Mouse (Mus musculus) spleen, adult 18-20 months (tissue): ENCODE results near the gene Trim47.
A peak's percentile ranks its signal among the peaks of the same experiment; 100 is the strongest.

Experiments used
- DNase-seq, 2 experiments: peaks; one replicate each; pipeline ENCODE4 v3.0.0; 2022; ENCODE audit warnings: mixed read lengths in 2 of 2

Gene Trim47

DNA sequence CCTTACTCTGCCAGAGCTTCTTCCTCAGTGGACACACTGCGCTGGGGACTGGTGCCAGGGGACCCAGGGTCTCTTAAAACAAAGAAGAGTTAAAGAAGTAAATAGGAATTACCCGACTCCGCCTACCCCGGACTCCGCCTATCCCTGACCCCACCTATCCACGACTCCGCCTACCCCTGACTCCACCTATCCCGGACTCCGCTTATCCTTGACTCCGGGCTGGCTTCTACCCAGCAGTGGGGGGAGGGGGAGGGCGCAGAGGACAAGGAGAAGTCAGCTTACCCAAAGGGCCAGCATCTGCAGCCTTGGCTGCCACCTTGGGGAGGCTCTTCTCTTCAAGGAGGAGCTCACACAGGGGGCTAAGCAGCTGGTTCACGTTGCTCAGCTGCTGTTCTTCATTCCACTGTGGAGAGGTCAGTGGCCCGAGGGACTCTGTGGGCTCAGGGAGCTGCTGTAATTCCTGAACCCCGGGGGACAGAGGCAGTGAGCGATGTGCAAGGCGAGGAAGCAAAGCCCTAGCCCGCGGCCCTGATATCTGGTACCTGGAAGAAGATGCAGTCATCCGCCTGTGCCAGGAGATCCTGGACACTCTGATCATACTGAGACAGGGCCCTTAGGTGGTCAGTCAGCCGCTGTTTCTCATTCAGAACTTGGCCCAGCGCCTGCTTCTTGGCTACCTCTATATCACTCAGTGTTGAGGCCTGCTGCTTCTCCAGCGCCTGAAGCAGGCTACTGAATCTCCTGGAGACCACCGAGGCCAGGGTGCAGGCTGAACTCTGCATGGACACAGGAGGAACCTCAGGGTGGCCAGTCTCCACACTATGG is at the start of gene Trim47:
Trim47 (minus strand) TSS at position 55 of the 825 bp plus-strand sequence.
- no peak for DNase-seq

DNA sequence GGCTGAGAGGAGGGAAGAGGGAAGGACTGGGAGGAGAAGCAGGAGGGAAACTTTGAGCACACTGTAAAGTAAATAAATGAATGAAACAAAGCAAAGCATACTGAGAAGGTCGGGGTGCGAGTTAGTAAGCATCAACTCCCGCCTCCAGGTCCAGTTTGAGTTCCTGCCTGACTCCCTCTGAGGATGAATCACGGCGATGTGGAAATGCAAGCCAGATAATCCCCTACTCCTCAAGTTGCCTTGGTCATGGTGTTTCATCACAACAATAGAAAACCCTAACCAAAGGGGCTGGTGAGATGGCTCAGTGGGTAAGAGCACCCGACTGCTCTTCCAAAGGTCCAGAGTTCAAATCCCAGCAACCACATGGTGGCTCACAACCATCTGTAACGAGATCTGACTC is 49.0 kb upstream of the Trim47 start:
- no peak for DNase-seq

DNA sequence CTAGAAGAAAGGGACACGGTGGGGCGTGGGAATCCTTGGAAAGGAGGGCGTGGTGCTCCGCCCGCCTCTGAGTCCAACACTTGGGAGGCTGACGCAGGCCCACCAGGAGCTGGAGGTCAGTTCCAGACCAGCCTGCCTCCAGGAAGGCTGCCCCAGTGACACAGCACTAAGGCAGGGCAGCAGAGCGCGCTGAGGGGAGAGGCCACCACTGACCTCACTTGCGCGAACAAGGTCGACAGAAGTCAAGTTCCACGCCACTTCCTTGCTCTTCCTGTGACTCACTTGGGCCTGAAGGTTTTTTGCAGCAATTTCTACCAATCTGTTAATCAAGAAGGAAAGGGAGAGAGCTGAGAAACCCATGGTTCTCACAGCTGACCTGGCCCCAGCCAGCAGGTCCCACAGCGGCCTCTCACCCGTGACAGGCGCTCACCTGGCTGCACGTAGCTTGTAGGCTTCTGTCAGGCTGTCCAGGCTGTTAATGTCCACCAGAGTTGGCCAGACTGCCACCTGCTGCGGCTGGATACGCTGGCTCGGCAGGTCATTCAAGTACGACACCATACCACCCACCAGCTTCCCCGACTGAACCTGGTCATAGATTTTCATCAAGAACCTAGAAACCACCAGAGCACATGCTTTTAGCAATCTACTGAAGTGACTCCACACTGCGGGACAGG is 47.9 kb upstream of the Trim47 start:
- DNase-seq: no peak

DNA sequence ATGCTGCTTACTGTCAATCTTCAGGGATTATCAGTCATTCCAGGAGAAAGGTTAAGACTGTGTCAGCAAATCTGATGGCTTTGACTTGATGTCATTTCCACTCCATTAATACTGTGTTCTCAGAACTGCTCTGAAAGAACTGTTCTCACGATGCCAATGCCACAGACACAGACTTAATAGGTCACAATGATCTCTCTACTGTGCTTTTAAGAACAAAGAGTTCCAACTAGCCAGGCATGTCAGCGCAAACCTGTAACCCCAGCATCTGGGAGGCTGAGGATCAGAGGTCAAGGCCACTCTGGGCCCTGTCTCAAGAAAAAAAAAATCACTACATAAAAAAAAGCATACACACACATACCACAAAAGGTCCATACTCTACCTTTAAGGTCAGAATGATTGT is 44.9 kb upstream of the Trim47 start:
- DNase-seq: no peak

DNA sequence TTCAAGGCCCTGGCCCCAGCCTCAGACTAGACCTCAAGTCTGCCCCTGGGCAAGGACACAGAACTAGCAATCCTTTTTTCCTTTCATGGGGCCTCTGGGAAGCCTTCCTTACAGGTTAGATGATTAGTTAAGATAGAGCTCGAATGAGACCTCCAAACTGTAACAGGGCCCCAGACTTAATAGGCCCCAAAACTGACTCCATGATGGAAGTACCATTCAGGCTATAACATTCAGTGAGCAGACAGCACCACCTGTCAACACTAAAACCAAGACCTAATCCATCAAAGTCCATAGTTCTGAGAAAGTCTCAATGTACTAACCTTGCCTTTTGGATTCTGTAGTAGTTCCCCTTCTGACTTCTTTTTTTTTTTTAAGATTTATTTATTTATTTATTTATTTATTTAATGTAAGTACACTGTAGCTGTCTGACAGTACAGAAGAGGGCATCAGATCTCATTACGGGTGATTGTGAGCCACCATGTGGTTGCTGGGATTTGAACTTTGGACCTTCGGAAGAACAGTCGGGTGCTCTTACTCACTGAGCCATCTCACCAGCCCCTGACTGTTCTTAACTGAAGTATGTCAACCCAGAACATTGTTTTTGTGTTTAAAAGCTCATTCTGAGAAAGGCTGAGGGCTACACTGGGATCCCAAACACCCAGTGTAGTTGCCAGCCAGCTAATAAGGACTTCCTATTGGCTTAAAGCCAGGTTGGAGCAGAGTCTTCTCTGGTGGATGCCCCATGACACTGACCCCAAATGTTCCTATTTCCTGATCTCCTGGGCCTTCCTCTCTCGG is 43.2 kb upstream of the Trim47 start:
- DNase-seq: no peak

DNA sequence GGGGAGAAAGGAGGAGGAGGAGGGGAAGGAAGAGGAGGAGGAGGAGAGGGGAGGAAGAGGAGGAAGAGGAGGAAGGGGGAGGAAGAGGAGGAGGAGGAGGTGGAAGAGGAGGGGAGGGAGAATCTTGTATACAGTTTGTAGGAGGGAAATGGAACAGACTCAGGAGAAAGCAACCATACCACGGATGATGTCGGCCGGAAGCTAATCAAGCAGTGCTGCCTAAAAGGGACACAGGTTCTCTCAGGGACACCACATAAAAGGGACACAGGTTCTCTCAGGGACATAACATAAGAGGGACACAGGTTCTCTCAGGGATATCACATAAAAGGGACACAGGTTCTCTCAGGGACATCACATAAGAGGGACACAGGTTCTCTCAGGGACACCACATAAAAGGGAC is 42.2 kb upstream of the Trim47 start:
- no peak for DNase-seq

DNA sequence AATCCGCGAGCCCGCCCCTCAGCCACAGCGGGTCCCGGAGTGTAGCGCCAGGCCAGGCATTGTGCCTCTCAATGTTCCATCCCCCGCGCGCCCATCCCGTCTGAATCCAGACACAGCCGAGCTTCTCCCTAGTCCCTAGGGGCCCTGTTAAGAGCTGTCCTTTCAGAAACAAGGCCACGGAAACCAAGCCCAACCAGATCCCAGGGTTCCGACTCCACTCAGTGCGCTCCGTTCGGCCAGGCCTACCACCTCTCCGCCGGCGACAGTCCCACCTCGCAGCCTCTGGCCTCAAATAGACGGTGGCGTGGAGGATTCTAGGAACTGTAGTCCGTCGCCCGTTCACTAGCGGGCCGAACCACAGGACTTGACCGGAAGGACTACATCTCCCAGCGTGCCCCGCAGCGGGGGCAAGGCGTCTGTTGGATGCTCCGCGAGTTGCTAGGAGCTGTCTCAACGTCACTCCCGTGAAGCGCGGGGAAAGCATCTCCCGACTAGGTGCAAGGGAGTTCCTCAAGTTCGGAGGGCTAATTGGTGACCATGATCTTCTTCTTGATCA is 41.0 kb upstream of the Trim47 start, which contains the start of gene Fbf1:
Fbf1 (minus strand) TSS at position 283 of the 556 bp plus-strand sequence.
- DNase-seq: peak; percentile 87 to 92

DNA sequence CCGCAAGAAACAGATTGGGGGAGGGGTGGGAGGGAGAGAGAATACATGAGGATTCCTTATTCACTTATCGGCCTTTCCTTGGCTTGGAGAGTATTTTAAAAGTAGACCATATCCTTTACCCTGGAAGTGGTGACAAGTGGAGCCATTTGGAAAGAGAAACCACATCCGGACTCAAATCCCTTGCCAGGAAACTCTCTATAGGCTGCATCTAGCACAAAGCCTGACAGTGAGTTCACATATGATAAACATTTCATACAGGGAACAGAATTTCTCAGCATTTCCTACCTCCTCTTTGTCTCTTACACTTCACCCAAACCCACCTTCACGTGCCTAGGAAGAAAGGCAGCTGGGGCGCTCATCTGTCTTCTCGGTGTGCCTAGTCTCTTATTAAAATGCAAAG is 40.2 kb upstream of the Trim47 start:
- DNase-seq: no peak

DNA sequence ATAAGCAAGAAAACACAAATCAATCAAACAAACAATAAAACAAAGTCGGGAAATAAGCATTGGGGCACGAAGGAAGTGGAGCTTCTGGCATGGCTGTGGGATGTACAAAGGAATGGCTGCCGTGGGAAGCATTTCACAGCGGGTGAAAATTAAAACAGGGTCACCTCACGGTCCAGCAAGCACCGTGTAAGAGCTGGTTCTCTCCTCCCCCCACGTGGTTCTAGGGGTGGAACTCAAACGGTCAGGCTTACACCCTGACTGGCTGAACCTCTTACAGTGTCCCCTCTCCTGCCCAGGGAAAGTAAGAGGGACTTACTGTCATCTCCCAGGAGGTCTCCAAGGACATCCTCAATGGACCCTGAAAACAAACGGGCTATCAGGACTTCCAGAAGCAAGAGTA is 36.0 kb upstream of the Trim47 start:
- no peak for DNase-seq

DNA sequence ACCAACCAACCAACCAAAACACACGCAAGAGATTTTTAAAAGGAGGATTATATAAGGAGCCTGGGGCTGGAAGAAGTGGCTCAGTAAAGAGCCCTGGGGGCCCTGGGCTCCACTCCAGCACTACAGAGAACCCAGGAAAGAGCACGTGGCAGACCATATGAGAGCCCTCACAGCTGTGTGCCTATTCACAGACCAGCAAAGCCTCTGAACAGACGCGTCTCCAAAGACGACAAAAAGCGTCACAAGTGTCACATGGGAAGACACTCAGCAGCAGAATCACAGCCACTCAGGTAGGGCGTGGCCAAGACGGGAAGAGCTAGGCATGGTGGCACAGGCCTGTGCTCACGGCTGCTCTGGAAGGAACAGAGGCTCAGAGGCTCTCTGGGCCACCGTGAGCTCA is 35.1 kb upstream of the Trim47 start:
- no peak for DNase-seq

DNA sequence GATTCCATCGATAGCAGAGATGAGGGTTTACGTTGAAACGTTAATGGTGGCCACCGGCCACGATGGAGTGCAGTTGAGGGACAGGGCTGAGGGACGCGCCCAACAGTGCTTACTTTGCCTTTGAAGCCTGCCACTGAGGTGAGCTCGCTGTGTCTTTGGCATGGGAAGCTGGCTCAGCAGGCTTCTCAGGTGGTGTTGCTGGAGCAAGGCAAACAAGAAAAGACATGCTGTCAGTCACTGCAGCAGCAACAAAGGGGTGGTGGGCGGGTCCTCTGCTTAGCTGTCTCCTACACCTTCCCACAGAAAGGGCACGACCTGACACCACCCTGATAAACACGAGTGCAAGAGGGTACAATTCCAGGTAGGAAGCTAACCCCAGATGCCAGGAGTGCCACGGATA is 34.3 kb upstream of the Trim47 start:
- DNase-seq: no peak

DNA sequence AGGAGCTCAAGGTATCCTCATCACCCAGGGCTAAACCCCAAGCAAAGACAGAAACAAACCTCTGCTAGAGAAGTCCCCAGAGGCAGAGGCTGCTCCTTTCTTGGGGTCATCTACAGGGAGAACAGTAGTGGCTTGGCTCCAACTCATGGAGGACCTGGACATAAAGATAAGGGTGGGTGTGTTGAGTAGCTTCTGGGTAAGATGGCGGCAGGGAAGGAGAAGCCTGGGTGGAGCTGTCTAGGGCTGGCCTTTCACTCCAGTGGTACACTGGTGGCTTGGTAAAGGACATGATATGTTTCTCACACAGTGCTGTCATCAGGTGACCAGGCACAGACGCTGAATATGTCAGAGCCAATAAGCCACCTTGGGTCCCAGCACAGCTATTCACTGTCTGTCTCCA is 23.9 kb upstream of the Trim47 start:
- DNase-seq: no peak

DNA sequence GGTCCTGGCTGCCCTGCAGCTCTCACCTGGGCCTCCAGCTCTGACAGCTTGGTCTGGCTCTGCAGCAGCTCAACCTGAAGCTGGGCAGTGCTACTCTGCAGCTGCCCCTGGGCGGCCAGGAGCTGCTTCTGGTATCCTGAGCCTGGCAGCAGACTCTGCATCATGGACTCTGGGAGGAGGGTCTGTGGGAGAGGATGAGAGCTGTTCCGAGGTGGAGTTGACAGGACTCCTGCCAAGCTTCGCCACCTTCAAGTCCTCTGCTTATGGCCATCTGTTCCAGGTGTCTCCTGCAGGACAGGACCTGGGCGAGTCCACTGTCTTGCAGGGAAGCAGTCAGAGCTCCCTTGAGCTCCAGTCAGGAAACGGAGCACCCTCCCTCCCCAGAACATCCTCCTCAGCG is 22.3 kb upstream of the Trim47 start:
- no peak for DNase-seq

DNA sequence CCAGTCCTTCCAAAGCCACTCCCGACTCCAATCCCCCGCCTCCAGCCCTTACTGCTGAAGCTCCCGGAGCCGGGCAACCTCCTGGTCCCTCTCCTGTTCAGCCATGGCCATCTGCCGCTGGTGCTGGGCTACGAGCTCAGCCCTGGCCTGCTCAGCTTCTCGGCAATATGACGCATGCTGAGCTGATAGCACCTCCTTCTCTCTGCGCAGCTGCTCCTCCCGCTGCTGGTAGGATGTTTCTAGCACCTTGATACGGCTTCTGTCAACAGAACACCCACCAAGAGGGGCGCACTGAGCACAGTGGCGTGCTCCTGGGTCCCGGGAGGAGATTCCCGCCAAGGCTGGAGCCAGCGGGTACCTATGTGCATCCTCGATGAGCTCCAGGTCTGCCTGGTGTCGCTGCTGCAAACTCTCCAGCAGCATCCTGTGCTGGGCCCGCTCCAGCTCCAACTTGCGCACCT is 21.8 kb upstream of the Trim47 start:
- no peak for DNase-seq

DNA sequence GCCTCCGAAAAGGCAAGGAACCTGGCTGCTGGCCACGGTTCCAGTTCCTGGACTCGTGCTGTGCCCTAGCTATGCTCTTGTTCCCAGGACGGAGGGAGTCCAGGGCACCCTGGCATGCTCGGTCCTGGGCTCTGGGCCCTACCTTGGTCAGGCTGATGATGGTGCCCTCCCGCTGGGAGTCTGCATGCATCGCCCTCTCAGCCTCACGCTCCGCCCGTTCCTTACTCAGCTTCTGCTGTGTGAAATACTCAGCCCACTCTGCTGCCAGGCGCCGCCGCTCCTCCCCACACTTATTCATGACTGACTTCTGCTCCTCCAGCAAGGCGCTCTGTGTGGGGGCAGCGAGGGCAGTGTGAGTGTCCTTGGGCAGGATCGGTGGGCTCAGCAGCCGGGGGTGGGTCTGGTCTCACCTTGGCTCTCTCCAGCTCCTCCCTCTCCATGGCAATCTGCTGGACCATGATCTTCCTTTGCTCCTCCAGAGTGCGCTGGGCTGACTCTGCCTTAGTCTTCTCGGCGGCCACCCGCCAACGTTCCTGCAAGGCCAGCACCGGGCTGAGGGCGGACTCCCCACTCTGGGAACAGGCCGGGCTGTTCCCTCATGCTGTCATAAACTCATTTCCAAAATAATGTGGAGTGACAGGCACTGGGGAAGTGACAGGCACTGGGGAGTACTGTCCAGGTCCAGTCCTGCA is 19.4 kb upstream of the Trim47 start:
- DNase-seq: no peak

DNA sequence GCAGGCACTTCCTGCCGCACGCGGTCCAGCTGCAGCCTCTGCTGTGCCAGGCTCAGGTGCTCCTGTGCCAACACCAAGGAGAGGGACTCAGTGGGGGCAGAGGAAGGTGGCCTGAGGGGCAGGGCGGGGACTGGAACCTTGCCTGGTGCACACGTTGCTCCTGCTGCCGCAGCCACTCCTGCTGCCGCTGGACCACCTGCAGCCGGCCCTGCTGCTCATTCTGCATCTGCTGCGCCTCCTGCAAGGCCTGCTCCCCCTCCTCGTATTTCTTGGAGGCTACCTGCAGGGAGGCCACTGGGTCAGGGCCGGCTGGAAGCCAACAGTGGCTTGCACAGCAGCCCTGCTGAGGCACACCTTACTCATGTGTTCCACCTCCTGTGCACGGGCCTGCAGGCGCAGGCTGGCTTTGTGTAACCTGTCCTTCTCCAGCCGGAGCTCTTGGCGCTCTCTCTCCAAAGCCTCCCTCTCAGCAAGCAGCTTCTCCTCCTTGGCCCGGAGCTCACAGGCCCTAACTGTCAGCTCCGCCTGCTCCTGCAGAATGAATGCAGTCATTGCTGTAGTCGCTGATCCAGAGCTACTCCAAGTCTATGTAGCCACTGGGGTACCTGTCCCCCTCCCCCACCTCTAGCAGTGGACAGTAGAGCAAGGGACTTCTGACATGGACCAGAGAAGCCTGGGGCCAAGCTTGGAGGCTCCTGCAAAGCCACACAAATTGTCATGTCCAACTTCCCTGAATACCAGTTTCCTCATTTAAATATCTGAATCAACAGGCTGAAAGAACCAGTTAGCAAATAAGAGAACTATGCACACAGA is 18.7 kb upstream of the Trim47 start:
- no peak for DNase-seq

DNA sequence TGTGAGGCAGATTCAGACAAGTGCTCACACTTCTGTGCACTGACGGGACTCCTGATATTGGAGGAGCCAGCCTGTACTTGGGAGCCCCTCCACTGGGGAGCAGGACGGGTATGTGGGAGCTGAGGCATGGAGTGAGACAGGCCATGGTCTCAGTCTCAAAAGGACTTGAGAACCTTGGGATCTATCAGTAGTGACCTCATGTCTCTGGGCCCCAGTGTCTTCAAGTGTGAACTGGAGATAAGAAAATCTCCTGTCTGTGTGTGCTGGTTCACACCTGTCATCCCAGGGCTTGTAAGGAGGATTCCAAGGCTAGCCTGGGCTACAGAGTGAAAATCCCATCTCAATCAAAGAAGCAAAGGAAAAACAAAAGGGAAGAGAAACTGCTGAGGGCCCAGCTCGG is 16.5 kb upstream of the Trim47 start:
- no peak for DNase-seq

DNA sequence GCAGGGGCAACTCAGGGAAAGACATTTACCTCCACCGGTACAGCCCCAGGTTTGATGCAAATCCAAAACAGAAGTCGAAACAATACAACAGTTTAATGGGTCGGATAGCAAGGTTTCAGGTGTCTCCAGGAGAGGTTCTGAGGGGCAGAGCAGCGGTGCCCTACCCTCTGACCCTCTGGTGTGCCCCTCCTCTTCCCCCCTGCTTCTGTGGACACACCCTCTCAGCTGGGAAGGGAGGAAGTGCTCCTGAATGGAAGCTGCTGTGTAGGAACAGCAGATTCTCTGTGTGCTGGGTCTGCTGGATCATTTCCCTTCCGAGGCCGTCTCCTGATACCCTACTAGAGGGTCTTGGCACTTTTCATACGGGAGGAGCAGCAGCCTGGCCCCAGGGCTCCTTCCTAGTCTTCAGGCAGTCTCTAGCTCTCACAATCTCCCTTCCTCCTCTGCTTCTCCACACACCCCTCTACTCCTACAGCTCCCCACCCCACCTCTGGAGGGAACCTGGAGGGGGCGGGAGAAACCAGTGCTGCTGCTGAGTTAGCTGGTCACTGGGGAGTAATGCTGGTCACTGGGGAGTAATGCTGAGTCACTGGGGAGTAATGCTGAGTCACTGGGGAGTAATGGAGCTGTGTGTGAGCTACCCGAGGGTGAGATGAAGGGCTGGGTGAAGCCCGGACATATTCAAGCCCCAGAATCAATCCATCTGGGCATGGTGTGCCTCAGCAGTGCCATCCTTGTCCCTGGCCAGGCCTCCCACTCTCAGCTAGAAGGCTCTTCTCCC is 15.4 kb upstream of the Trim47 start:
- no peak for DNase-seq

DNA sequence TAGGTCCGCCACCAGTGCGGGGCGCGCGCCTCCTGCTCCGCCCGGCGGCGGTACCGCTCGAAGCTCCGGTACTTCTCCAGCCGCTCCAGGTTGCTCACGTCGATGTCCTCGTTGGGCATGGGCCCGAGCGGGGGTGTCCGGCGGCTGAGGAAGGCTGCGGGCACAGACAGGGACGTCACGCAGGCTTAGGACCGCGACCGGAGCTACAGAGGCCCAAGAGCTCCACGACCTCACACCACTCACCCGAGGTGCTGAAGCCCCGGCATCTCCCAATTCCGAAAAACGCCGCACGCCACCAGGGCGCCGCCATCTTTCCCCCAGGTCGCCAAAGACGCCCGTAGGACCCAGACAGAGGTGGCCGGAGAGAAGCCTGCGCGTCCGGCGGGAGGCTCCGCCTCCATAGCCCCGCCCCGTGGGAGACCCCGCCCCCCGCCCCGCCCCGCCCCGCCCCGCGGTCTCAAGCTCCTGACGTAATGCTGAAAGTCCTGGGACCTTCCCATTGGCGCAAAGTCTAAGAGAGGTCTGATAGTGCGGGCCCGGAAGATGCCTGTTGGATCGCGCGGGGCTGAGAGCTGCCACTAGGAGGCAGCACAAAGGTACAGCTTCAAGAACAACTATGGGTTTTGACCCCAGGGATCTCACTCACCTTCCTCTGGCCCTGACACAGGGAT is 11.6 kb upstream of the Trim47 start, which contains the start of gene Mrpl38:
Mrpl38 (minus strand) TSS at position 401 of the 671 bp plus-strand sequence.
- DNase-seq: peak; percentile 76 to 79

DNA sequence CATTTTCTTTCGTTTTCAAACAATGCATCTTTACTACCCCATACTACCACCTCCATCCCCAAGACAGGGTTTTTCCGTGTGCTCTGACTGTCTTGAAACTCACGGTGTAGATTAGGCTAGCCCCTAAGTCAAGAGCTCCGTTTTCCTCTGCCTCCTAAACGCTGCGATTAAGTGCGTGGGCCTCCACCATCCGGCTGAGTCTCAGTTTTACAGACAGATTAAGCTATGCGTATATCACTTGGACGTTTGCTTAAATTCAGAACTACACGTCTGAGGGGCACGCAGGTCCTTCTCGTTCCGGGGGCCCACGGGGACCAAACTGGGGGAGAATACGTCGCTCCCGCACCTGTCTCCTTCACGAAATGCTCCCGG is 11.1 kb upstream of the Trim47 start:
- no peak for DNase-seq
